Mouse (Mus musculus): ENCODE measurements around the gene Gm21190.
"Not testable (repeated sequence)": the region's sequence is repeated elsewhere in the genome, so short reads cannot be mapped to it uniquely, and the experiment has no call there.

The Gm21190 gene

GRCm38 (mm10) chr5:15488743-15489142, 40.3 kb downstream of the Gm21190 start:
- no peak for DNase-seq

GRCm38 (mm10) chr5:15484616-15485015, 44.4 kb downstream of the Gm21190 start:
- peak in 1 of 2 experiments; percentile 14 for DNase-seq

- not testable (repeated sequence) for DNase-seq
These were observed 45.4 kb downstream of the Gm21190 start for GRCm38 (mm10) chr5:15483576-15483975.

GRCm38 (mm10) chr5:15482815-15483214, 46.2 kb downstream of the Gm21190 start:
- not testable (repeated sequence) for DNase-seq

- DNase-seq, result not testable (repeated sequence)
These were observed 52.6 kb downstream of the Gm21190 start, which contains the start of gene Gm21149 for GRCm38 (mm10) chr5:15476423-15476822. TSS of gene Gm21149 (minus strand) at chr5:15476523.

All from cerebellum, postnatal 10 days (tissue).